Mouse (Mus musculus): Measurements from ENCODE around the gene Stam2.
A peak's percentile ranks its signal among the peaks of the same experiment; 100 is the strongest.

Stam2 gene

GRCm38 (mm10) chr2:52720231-52721025 is 21.7 kb downstream of the Stam2 start:
- DNase-seq: no peak

GRCm38 (mm10) chr2:52717076-52717475 is 25.0 kb downstream of the Stam2 start:
- DNase-seq: no peak

GRCm38 (mm10) chr2:52715538-52715937 is 26.5 kb downstream of the Stam2 start:
- no peak for DNase-seq

- DNase-seq: no peak
These were observed 28.0 kb downstream of the Stam2 start for GRCm38 (mm10) chr2:52714111-52714510.

- DNase-seq: no peak
These were observed 31.3 kb downstream of the Stam2 start for GRCm38 (mm10) chr2:52710804-52711203.

- DNase-seq: no peak
These were observed 32.7 kb downstream of the Stam2 start for GRCm38 (mm10) chr2:52709417-52709816.

GRCm38 (mm10) chr2:52701368-52702036 is 40.6 kb downstream of the Stam2 start:
- DNase-seq: no peak

- no peak for DNase-seq
These were observed 41.7 kb downstream of the Stam2 start for GRCm38 (mm10) chr2:52700352-52700751.

GRCm38 (mm10) chr2:52694604-52695003 is 47.5 kb downstream of the Stam2 start:
- no peak for DNase-seq

GRCm38 (mm10) chr2:52691745-52692144 is 50.3 kb downstream of the Stam2 start:
- DNase-seq: no peak

- no peak for DNase-seq
These were observed 55.5 kb downstream of the Stam2 start for GRCm38 (mm10) chr2:52686601-52687000.

- DNase-seq: no peak
These were observed 64.5 kb downstream of the Stam2 start for GRCm38 (mm10) chr2:52677589-52677988.

- peak; percentile 26 for DNase-seq
These were observed 65.2 kb downstream of the Stam2 start for GRCm38 (mm10) chr2:52676913-52677303.

GRCm38 (mm10) chr2:52676023-52676912 is 65.8 kb downstream of the Stam2 start, which contains the start of gene Cacnb4:
TSS of gene Cacnb4 (minus strand) at chr2:52676831.
- peak; percentile 34 for DNase-seq

GRCm38 (mm10) chr2:52675278-52675987 is 66.6 kb downstream of the Stam2 start:
- no peak for DNase-seq

- DNase-seq: peak; percentile 31
These were observed 67.2 kb downstream of the Stam2 start for GRCm38 (mm10) chr2:52674886-52675277.

GRCm38 (mm10) chr2:52673172-52673571 is 68.9 kb downstream of the Stam2 start:
- no peak for DNase-seq

- DNase-seq: no peak
These were observed 71.3 kb downstream of the Stam2 start for GRCm38 (mm10) chr2:52670733-52671132.

GRCm38 (mm10) chr2:52668480-52668879 is 73.6 kb downstream of the Stam2 start:
- no peak for DNase-seq

GRCm38 (mm10) chr2:52656722-52657121 is 85.4 kb downstream of the Stam2 start:
- DNase-seq: no peak

- no peak for DNase-seq
These were observed 87.5 kb downstream of the Stam2 start for GRCm38 (mm10) chr2:52654541-52654940.

GRCm38 (mm10) chr2:52651547-52651946 is 90.5 kb downstream of the Stam2 start:
- no peak for DNase-seq
